Mouse (Mus musculus) forebrain, embryonic 15.5 days (tissue): ENCODE measurements around the gene Ufsp1. TPM values are rescaled to one million over a fixed set of nuclear protein-coding genes. Genes with fewer than 3 reads are reported as not detected.

ENCODE experiments used
- ATAC-seq: fragments of 200-750 bp; cut with Nextera tagmentation; replicated peaks from 2 replicates; pipeline ENCODE4 v1.8.0; 2017; ENCODE audit warnings: mild to moderate bottlenecking, moderate TSS enrichment, moderate library complexity
- H3K27ac ChIP-seq: fragments of 300-500 bp; sonication (generic); replicated peaks from 2 replicates; pipeline ENCODE4 v1.5.1; 2015; ENCODE audit warnings: mild to moderate bottlenecking, inconsistent platforms
- H3K27me3 ChIP-seq: fragments of 300-500 bp; sonication (generic); 2 replicates; pipeline ENCODE4 v1.6.1; 2015; ENCODE audit warnings: inconsistent platforms
- H3K36me3 ChIP-seq: fragments of 300-500 bp; sonication (generic); 2 replicates; pipeline ENCODE4 v1.6.1; 2015; ENCODE audit warnings: mild to moderate bottlenecking, inconsistent platforms
- H3K4me1 ChIP-seq: fragments of 300-500 bp; sonication (generic); 2 replicates; pipeline ENCODE4 v1.6.1; 2015; ENCODE audit warnings: inconsistent platforms
- H3K4me2 ChIP-seq: fragments of 300-500 bp; sonication (generic); replicated peaks from 2 replicates; pipeline ENCODE4 v1.6.1; 2015; ENCODE audit warnings: mild to moderate bottlenecking, inconsistent platforms
- H3K4me3 ChIP-seq: fragments of 300-500 bp; sonication (generic); 2 replicates; pipeline ENCODE4 v1.5.1; 2015; ENCODE audit warnings: mild to moderate bottlenecking, inconsistent platforms
- H3K9ac ChIP-seq: fragments of 300-500 bp; sonication (generic); replicated peaks from 2 replicates; pipeline ENCODE4 v1.6.1; 2015; ENCODE audit warnings: mild to moderate bottlenecking, inconsistent platforms
- H3K9me3 ChIP-seq: fragments of 300-500 bp; sonication (generic); 2 replicates; pipeline ENCODE4 v1.6.1; 2016; ENCODE audit warnings: inconsistent platforms
- WGBS: fragments of 180-500 bp; shearing (Covaris S2); methylation state at CpG from one replicate; pipeline ENCODE4 v1.1.7; 2015; ENCODE audit warnings: mixed read lengths; 5-methylcytosine and 5-hydroxymethylcytosine counted together
- polyA plus RNA-seq: library from polyadenylated mRNA; unstranded; fragments of >200 nt; fragmentation: Nextera tagmentation; extraction: Ambion mirVana; gene quantifications from 2 replicates; pipeline ENCODE4 v1.2.1, GENCODE M21; 2015

Gene Ufsp1
- polyA plus RNA-seq, 1 experiment from 2014 or later = 9.4 TPM

- H3K4me3 ChIP-seq = no peak overlapping the region
- WGBS = 95% methylated on average over 8 of the region's 8 CpGs
Observed at GRCm38 (mm10) chr5:137317361-137317760, 22.9 kb downstream of the Ufsp1 start.

DNA sequence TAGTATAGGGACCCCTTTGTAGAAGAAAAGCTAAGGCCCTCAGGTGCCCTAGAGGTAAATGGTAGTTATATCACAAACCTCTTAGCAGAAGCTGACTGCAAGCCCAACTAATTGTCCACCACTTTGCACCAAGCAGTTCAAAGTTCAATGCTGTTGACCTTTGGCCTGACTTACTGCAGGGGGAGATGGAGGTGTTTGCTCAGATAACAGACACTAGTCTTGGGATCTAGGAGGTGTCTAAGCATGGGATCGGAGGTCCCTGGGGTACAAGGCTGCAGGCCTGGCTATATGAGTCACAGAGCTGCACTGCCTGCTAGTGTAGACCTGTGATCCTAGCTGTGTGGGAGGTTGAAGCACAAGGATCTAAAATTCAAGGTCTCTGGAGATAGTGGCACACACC lies 24.1 kb downstream of the Ufsp1 start:
- Histone ChIP-seq H3K27ac (no peak overlapping the region), H3K9ac (no peak overlapping the region), H3K4me1 (peaks cover 20% of the 10 kb centered on the region), H3K4me3 (no peak overlapping the region), H3K4me2 (no peak overlapping the region), H3K27me3 (no peaks in the 10 kb centered on the region), H3K36me3 (peaks cover 20% of the 10 kb centered on the region), H3K9me3 (no peaks in the 10 kb centered on the region)
- 100% methylated on average over 1 of the region's 1 CpGs for WGBS
- ATAC-seq = no peak

More at GRCm38 (mm10) chr5:137317361-137317760, 22.9 kb downstream of the Ufsp1 start:
- Histone ChIP-seq H3K4me2 (no peak overlapping the region), H3K9ac (no peak overlapping the region), H3K9me3 (no peaks in the 10 kb centered on the region), H3K27me3 (no peaks in the 10 kb centered on the region), H3K4me1 (peaks cover 27% of the 10 kb centered on the region), H3K36me3 (peaks cover 19% of the 10 kb centered on the region), H3K27ac (no peak overlapping the region)
- ATAC-seq = no peak

DNA sequence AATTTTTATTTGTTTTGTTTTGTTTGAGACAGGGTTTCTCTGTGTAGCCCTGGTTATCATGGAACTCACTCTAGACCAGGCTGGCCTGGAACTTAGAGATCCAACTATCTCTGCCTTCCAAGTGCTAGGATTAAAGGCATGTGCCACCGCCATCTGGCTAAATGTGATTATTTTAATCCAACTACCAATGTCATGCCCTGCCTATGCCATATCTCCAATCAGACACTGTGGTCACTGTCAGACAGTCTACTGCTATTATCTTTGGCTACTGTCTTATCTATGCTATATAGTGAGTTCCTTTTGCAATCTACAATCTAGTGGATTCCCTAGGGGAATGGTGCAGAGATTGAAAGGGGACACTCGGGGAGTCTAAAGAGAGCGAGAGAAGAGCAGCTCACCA lies 26.6 kb downstream of the Ufsp1 start:
- H3K4me2 ChIP-seq = no peak overlapping the region
- H3K27me3 ChIP-seq = no peaks in the 10 kb centered on the region
- H3K36me3 ChIP-seq = peaks cover 26% of the 10 kb centered on the region
- H3K4me1 ChIP-seq = no peaks in the 10 kb centered on the region
- 96% methylated on average over 3 of the region's 3 CpGs for WGBS
- no peak overlapping the region for H3K4me3 ChIP-seq
- no peak overlapping the region for H3K9ac ChIP-seq
- ATAC-seq = no peak
- no peak overlapping the region for H3K27ac ChIP-seq
- H3K9me3 ChIP-seq = no peaks in the 10 kb centered on the region

- H3K9ac ChIP-seq = no peak overlapping the region
- H3K27ac ChIP-seq = no peak overlapping the region
- H3K36me3 ChIP-seq = peaks cover 7% of the 10 kb centered on the region; the same call in 1 of the 2 replicates
- peaks cover 19% of the 10 kb centered on the region for H3K4me1 ChIP-seq
- WGBS = 93% methylated on average over 7 of the region's 7 CpGs
- H3K4me3 ChIP-seq = no peak overlapping the region
- no peaks in the 10 kb centered on the region for H3K27me3 ChIP-seq
- no peak overlapping the region for H3K4me2 ChIP-seq
- ATAC-seq = no peak
- H3K9me3 ChIP-seq = no peaks in the 10 kb centered on the region
Observed at GRCm38 (mm10) chr5:137330910-137331309, 36.5 kb downstream of the Ufsp1 start.

- no peak overlapping the region for H3K27ac ChIP-seq
- no peaks in the 10 kb centered on the region; the same call in 1 of the 2 replicates for H3K36me3 ChIP-seq
- no peaks in the 10 kb centered on the region for H3K27me3 ChIP-seq
- H3K9ac ChIP-seq = peak overlapping the region; percentile 88
- peak; percentile 28 for ATAC-seq
- H3K4me3 ChIP-seq = peak overlapping the region; percentile 58
- 14% methylated on average over 15 of the region's 15 CpGs for WGBS
- H3K9me3 ChIP-seq = no peaks in the 10 kb centered on the region
- H3K4me1 ChIP-seq = peaks cover 19% of the 10 kb centered on the region
- peak overlapping the region; percentile 98 for H3K4me2 ChIP-seq
Observed at GRCm38 (mm10) chr5:137332857-137333511, 38.6 kb downstream of the Ufsp1 start.

- Histone ChIP-seq H3K27ac (peak within 1 kb of the TSS; percentile 25), H3K27me3 (no peaks in the 10 kb centered on the region), H3K4me1 (peaks cover 22% of the 10 kb centered on the region), H3K9me3 (no peaks in the 10 kb centered on the region), H3K9ac (peak within 1 kb of the TSS; percentile 88), H3K4me2 (peak within 1 kb of the TSS; percentile 98), H3K4me3 (peak within 1 kb of the TSS; percentile 58), H3K36me3 (no peaks in the 10 kb centered on the region)
- WGBS = under 1% methylated on average over 44 of the region's 44 CpGs
- peak; percentile 88 for ATAC-seq
Observed at GRCm38 (mm10) chr5:137333512-137334174, 39.2 kb downstream of the Ufsp1 start, which contains the start of gene Slc12a9. Slc12a9 (minus strand) TSS chr5:137333597.

DNA sequence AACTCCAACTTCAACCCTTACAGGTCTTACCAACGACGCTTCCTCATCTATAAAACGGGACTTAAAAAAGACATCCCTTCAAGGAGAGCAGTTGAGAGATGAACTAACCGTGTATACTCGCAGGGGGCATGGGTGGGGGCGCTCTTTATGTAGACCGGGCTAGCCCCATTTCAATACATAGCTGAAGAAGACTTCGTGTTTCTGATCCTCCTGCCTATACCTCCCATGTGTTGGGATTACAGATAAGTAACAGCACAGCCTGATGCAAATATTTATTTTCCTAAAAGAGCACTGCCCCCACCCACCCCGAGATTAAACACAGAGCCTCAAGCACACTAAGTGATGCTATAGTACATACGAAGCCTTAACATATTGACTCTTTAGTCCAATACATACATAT lies 39.9 kb downstream of the Ufsp1 start:
- Histone ChIP-seq H3K27ac (no peak overlapping the region), H3K36me3 (no peaks in the 10 kb centered on the region), H3K4me3 (no peak overlapping the region), H3K9ac (no peak overlapping the region), H3K4me2 (peak overlapping the region; percentile 98; the same call in 1 of the 2 replicates), H3K9me3 (no peaks in the 10 kb centered on the region), H3K27me3 (no peaks in the 10 kb centered on the region), H3K4me1 (peaks cover 28% of the 10 kb centered on the region)
- WGBS = 63% methylated on average over 10 of the region's 10 CpGs
- ATAC-seq = no peak

- Histone ChIP-seq H3K27me3 (no peaks in the 10 kb centered on the region), H3K4me3 (no peak overlapping the region), H3K9ac (no peak overlapping the region), H3K36me3 (no peaks in the 10 kb centered on the region), H3K4me1 (peaks cover 36% of the 10 kb centered on the region), H3K27ac (no peak overlapping the region), H3K4me2 (no peak overlapping the region), H3K9me3 (no peaks in the 10 kb centered on the region)
- WGBS = 67% methylated on average over 6 of the region's 6 CpGs
- ATAC-seq = no peak
Observed at GRCm38 (mm10) chr5:137335066-137335465, 40.6 kb downstream of the Ufsp1 start.

- 0 out of 2 replicates have a peak overlapping the region, but pooled peaks have one; percentile 4 for H3K9ac ChIP-seq
- 58% methylated on average over 8 of the region's 8 CpGs for WGBS
- no peak for ATAC-seq
Observed at GRCm38 (mm10) chr5:137337190-137337589, 42.8 kb downstream of the Ufsp1 start.

DNA sequence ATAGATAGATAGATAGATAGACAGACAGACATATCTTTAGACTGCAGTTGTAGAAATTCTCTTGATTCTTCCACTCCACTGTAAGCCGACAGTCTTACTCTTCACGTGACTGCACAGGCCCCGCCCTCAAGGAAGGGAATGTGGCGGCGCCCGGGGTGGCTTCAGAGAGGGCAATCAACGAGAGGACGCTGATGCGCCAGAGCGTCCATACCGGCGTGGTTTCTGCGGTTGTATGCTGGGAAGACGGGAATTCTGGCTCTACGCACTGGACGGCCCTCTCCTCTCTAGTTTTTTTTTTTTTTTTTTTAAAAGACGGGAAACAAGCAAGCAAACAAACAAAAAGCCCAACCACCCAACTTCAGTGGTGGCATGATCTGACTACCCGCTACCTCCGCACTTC lies 43.8 kb downstream of the Ufsp1 start:
- Histone ChIP-seq H3K9ac (peak overlapping the region; percentile 53), H3K27ac (peak overlapping the region; percentile 78), H3K9me3 (no peaks in the 10 kb centered on the region), H3K36me3 (no peaks in the 10 kb centered on the region), H3K4me1 (peaks cover 26% of the 10 kb centered on the region), H3K4me2 (peak overlapping the region; percentile 84), H3K4me3 (peak overlapping the region; percentile 44), H3K27me3 (no peaks in the 10 kb centered on the region)
- peak; percentile 89 for ATAC-seq
- WGBS = 1% methylated on average over 19 of the region's 19 CpGs

More at GRCm38 (mm10) chr5:137337190-137337589, 42.8 kb downstream of the Ufsp1 start:
- Histone ChIP-seq H3K4me1 (peaks cover 37% of the 10 kb centered on the region), H3K27ac (no peak overlapping the region), H3K27me3 (no peaks in the 10 kb centered on the region), H3K9me3 (no peaks in the 10 kb centered on the region), H3K4me3 (no peak overlapping the region), H3K36me3 (no peaks in the 10 kb centered on the region), H3K4me2 (no peak overlapping the region)

- peak; percentile 30 for ATAC-seq
- H3K27me3 ChIP-seq = no peaks in the 10 kb centered on the region
Observed at GRCm38 (mm10) chr5:137338663-137339289, 44.3 kb downstream of the Ufsp1 start.

More at GRCm38 (mm10) chr5:137338663-137339289, 44.3 kb downstream of the Ufsp1 start:
- peak overlapping the region; percentile 78 for H3K27ac ChIP-seq
- H3K36me3 ChIP-seq = no peaks in the 10 kb centered on the region
- peak overlapping the region; percentile 53 for H3K9ac ChIP-seq
- 2% methylated on average over 11 of the region's 11 CpGs for WGBS
- peaks cover 23% of the 10 kb centered on the region for H3K4me1 ChIP-seq
- peak overlapping the region; percentile 84 for H3K4me2 ChIP-seq
- peak overlapping the region; percentile 44 for H3K4me3 ChIP-seq
- H3K9me3 ChIP-seq = no peaks in the 10 kb centered on the region
